Mouse (Mus musculus) adrenal gland, adult 18-20 months (tissue): ENCODE data around the gene Nqo2. TPM values are rescaled to one million over a fixed set of nuclear protein-coding genes. Genes with fewer than 3 reads are reported as not detected.

ENCODE experiments used
- DNase-seq, 2 experiments: peaks; one replicate each; pipeline ENCODE4 v3.0.0; 2021 to 2022; ENCODE audit warnings: low spot score in 2 of 2
- total RNA-seq, 2 experiments: library from RNA; stranded (reverse); gene quantifications; 1 replicate in 1 of 2; 2 replicates in 1 of 2; pipeline ENCODE4 v1.2.3; 2021

Nqo2 gene
- total RNA-seq, 2 experiments from 2014 or later: 28.6 to 51.8 TPM

DNA sequence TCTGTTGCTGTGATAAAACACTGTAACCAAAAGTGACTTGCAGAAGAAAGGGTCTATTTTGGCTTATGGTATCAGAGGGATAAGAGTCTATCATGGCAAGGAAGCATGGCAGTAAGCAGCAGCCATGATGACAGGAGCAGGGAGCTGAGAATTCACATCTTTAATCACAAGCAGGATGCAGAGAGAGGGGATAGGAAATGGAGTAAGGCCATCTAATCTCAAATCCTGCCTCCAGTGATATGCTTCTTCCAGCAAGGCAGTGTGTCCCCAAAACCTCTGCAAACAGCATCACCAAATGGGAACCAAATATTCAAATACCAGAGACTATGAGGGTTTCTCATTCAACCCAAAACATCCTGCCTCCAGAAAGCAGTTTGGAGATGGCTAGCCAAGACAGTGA is 2.1 kb downstream of the Nqo2 start:
- DNase-seq: no peak

DNA sequence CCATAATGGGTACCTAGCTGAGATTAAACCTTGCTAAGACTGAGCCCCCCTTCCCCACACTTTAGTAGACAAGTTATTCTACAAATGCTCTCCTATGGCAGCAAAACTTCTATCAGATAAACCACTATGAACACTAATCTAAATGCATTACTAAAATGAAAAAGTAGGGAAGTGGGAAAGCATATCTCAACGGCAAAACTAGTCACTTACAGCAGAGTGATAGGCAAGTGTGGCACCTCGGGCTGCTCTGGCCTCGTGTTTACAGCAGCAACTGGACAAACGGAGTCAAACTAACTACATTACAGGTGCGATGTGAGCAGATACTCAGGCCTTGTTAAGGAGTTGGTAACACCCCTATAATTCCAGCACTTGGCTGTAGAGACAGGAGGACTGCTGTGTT is 25.1 kb downstream of the Nqo2 start:
- no peak for DNase-seq

DNA sequence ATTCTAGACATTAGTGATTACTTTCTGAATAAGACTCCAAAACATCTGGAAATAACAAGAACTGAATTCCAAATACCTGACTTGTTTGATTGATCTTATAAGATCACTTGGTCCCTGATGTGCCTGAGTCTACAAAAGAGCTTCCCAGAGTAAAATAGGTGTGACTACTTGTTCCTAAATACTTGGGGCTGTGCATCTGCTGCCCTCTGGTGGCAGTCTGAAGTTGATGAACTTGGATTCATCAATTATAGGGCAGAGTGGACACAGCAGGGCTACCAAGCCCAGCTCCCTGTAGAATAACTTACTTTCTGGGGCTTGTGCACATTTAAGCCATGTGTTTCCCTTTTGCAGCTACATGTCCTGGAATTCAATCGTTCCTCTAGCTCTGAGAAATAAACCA is 30.7 kb downstream of the Nqo2 start:
- DNase-seq: peak; percentile 65 to 72

DNA sequence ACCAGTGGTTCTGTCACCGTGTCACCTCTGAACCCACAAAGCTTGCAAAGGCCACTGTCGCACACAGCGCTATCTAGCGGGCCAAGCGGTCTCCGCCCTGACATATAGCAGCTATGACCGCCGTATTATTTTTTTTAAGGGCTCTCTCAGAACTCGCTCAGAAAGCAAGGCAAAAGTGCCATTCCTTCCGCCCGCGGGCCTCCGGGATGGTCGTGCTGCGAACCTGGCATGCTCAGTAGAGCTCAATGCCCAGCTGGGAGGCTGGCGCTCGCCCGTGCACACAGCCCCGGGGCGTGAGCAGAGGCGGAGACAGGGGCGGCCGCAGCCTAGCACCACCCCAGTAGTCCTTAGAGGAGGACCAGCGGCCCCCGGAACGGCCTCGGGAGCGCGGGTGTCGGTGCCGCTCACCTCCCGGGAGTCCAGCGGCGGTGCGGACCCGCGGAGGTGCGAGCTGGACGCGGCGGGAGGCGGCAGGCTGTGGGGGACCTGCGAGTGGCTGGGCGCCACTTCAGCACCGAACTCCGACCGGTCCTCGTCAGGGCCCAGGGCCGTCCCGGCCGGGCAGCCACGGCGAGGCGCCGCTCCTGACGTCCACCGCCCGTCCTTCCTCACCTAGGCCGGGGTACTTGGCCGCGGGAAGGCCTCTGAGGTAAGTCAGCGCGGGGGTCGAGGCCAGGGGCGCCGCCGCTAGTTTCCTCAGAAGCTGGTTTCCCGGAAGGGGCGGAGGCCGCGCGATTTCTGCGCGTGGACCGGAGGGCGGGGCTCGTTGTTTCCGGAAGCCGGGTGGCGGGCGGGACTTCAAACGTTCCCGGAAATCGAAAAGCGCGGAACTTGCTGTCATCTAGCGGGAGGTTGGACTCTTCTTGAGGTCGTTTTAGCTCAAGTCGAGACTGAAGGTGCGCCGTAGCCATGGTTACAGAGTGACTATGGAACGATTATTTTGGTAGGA is 37.8 kb downstream of the Nqo2 start, which contains the start of the genes Ripk1 and Serpinb6a:
TSS of gene Ripk1 (plus strand) at position 306 of the 949 bp plus-strand sequence.
TSS of gene Serpinb6a (minus strand) at position 737 of the 949 bp plus-strand sequence.
- DNase-seq: peak; percentile 88 to 91

DNA sequence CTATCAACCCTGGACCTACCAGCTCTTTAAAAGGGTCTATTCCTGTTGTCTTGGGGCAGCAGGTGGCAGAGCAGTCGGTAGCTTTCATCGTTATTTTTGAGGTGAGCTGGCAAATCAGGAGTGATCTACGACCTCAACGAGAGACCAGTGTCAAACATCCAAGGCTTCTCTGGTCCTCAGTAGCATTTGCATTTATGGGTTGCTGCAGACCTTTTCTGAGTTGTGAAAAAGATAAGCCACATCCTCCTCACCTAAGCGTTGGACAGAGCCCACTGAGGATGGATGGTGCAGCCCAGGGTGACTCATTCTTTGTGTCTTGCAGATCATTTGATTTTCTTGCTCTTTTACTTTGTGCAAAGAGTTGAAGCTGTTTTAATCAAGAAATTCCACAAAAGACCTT is 38.6 kb downstream of the Nqo2 start:
- no peak for DNase-seq

DNA sequence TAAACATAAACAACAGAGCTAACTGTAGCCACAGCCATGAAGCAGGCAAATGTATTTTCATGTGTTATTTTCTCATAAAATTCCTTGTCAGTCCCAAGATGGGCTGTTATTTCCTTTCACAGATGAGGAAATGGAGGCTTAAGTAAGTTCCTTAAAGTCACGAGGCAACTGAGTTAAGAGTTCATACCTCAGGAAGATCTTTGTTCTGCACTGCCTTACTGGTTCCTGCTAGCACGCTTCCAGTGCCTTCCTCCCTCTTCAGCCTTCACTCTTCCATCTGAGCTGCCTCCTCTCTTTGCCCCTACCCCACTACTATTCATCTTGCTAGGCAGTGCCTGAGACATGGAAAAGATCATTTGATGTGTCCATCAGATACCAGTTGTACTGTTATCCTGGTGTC is 42.7 kb downstream of the Nqo2 start:
- DNase-seq: no peak

DNA sequence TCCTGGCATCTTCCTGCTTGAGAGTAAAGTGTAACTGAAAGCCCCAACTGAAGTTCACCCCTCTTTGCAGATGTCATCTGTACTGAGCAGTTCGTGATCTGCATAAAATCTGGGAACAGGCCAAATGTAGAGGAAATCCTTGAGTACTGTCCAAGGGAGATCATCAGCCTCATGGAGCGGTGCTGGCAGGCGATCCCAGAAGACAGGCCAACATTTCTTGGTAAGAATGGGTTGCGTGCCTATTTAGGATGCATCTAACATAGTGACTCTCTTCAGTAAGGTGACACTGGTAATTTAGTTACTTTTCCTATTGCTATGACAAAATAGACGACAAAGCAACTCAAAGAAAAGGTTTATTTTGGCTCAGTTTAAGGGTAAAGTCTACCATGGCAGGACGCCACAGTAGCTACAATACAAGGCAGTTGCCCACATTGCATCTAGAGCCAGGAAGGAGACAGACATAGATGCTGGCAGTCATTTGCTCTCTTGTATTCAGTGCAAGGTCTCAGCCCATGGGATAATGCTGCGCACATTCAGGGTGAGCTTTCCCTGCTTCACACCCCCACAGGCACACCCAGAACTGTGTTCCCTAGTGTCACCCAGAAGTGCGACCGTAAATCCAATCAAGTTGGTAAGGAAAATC is 52.6 kb downstream of the Nqo2 start:
- DNase-seq: no peak

DNA sequence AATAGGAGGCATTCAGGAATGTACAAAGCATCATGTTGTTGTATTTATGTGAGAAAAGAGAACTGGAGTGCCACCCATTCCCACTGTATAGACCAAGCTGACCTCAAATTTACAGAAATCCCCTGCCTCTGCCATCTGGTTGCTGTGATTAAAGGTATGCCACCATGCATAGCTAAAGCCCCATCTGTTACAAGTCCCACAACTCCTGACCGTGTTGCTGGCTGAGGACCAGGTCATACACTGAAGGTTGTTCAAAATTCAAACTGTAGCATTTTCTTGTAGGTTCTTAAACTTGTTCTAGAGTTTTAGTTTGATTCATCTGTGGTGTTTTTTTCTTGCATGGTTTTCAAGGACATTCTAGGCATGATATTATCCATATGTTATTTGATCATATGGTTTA is 54.0 kb downstream of the Nqo2 start:
- DNase-seq: no peak

DNA sequence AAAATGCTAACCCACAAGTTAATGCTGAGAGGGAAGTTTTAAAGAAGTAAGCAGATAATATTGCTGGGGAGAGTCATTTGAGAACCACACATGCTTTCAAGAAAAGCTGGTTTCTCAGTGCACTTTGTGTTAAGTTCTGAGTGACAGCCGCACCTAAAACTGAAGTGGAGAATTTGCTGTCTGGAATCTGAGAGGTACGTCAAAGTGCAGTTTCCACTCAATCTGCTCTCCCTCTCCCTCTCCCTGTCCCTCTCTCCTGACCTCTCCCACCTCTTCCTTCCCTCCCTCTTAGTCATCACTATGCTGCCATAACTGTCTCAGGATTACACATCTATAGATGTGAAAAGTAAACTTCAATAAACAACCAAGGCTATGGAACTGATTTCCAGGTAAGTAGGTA is 57.5 kb downstream of the Nqo2 start:
- DNase-seq: no peak

DNA sequence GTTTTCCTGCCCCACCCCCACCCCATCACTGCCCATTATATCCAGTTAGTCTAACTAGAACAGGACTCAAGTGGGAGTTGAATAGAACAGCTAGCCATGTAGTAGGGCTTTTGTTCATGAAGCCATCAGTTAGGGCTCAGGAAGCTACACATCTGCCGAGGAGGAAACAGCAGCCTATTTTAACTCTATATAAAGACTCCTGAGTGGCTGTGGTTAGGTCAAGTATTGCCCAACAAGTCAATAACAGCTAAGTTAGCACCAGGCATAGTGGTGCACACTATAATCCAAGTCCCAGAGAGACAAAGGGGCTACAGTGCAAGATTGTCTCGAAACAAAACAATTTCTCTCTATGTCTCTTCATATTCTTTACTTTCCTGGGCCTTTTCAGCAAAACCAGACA is 67.6 kb downstream of the Nqo2 start:
- no peak for DNase-seq

DNA sequence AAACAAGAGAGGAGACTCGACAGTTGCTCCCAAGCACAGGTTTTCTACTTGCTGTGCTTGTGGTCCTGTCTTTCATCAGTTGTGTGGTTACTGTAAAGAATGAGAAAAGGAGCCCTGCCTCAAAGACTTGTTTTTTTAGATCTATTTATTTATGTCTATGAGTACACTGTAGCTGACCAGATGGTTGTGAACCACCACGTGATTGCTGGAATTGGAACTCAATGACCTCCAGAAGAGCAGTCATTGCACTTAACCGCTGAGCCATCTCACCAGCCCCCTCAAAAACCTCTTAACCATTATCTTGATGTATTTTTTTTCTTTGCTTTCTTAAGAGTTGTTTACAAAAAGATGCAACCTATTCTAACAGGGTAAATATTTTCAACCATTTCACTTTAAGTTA is 70.9 kb downstream of the Nqo2 start:
- DNase-seq: no peak

DNA sequence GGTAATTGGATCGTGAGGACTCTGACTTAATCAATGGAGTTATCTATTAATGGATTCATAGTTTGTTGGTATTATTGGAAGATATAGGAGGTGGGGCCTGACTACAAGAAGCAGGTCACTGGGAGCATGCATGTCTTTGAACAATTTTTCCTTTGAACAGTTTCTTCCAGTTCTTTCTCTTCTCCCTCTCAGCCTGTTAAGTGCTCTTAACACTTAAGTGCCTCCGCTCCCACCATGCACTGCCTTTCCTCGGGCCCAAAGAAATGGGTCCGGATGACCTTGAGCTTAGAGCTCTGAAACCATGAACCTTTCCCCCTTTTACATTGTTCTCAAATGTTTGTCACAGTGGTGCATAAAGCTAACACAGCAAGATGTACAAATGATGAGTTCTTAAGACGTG is 72.2 kb downstream of the Nqo2 start:
- no peak for DNase-seq

DNA sequence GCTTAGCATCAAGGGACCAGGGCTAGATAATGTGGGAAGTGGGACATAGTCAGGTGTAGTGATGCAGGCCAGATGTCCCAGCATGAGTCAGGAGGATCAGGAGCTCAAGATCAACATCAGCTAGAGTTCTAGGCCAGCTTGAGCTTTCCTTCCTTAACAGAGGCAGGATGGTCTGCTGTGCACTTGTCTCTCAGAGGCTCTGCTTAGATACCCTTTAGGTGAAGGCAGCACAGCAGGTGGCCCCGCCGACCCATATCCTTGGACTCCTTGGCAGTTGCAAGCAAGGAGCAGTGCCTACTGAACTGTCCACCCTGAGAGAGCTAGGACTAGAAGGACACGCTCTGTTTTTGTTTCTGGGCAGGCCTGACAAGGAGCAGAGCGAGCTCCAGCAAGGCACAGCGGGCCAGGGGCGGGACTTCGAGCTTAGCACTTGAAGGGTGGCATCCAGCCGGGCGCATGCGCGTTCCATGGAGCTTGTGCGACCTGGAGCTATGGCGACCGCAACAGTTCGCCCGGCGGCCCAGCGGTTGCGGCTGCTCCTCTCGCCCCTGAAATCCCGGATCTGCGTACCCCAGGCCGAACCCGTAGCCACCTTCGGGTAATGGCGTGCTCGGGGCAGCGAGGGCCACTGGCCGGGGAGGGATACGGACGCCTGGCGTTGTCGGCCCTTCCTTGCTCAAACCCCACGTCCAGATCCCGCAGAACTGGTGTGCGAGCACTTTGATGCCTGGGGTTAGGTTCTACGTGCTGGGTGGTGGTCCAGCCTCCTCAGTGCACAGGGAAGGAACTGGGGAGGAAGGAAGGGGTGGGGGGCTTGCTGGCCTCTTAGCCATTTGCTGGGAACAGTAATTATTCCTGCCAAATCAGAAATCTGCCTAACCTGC is 72.9 kb downstream of the Nqo2 start, which contains the start of gene Bphl:
TSS of gene Bphl (plus strand) at position 426 of the 884 bp plus-strand sequence.
- DNase-seq: peak; percentile 86 to 91

DNA sequence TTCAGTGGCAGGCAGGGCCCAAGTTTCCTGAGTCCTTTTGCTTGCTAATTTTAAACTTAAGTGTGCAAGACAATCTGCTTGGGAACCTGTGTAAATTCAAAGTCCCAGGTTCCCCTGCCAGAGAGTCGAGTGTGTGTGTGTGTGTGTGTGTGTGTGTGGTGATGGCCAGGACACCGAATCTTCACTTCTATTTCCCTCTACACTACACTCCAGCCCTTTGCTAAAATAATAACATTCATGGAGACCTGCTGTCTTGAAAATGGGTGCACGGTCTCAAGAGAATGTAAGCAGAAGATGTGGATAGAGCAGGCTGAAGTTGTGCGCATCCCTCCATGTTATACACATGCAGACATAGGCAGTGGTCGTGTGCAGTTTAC is 73.6 kb downstream of the Nqo2 start:
- DNase-seq: no peak

Other genes starting within 250 kb of the Nqo2 start
- not detected for gene Serpinb6e, start 121.3 kb upstream of the Nqo2 start, total RNA-seq
- gene Serpinb6c, start 59.0 kb upstream of the Nqo2 start, total RNA-seq: under 1 TPM; 0.45 to 0.60 TPM
- gene Ripk1, start 37.7 kb downstream of the Nqo2 start, total RNA-seq: 10 to 100 TPM; 23.6 to 31.1 TPM
- 100 to 1,000 TPM; 279 to 624 TPM for gene Serpinb6a, start 38.1 kb downstream of the Nqo2 start, total RNA-seq
- 10 to 100 TPM; 81.0 to 98.3 TPM for gene Bphl, start 72.9 kb downstream of the Nqo2 start, total RNA-seq
- 10 to 100 TPM; 35.1 to 85.9 TPM for gene Tubb2a, start 113.3 kb downstream of the Nqo2 start, total RNA-seq
- 1 to 10 TPM; 1.0 to 2.9 TPM for gene Tubb2b, start 165.8 kb downstream of the Nqo2 start, total RNA-seq
- 10 to 100 TPM; 30.3 to 35.0 TPM for gene Psmg4, start 198.3 kb downstream of the Nqo2 start, total RNA-seq